Mouse (Mus musculus): ENCODE data around the gene Prf1. TPM values are rescaled to one million over a fixed set of nuclear protein-coding genes. Genes with fewer than 3 reads are reported as not detected.
A peak's percentile ranks its signal among the peaks of the same experiment; 100 is the strongest.

Prf1 gene
- polyA plus RNA-seq (2014; fragmentation: Nextera tagmentation; extraction: Ambion mirVana), result not detected in 2 replicates

- 85% methylated on average over 7 of the region's 7 CpGs for WGBS
- no peak for ATAC-seq (replicated peaks; ENCODE audit: insufficient number of reproducible peaks, low FRiP score, low TSS enrichment, low read depth)
- DNase-seq (ENCODE audit: low spot score), result no peak
- Histone ChIP-seq H3K27me3 (ENCODE audit: control insufficient read depth, insufficient read depth, low read length) (no peaks in the 10 kb centered on the region), H3K4me1 (ENCODE audit: control insufficient read depth, insufficient read depth, low read length) (no peaks in the 10 kb centered on the region), H3K4me2 (ENCODE audit: low read depth, low read length) (no peak within 1 kb of the TSS), H3K36me3 (replicated peaks; ENCODE audit: control insufficient read depth, insufficient read depth, low read depth, low read length) (no peaks in the 10 kb centered on the region), H3K27ac (replicated peaks; ENCODE audit: low read depth, low read length) (no peak within 1 kb of the TSS), H3K9ac (replicated peaks; ENCODE audit: low read length) (no peak within 1 kb of the TSS), H3K9me3 (replicated peaks; ENCODE audit: control insufficient read depth, low read length) (no peaks in the 10 kb centered on the region), H3K4me3 (ENCODE audit: low read depth, low read length) (no peak within 1 kb of the TSS)
Observed at GRCm38 (mm10) chr10:61297477-61297876, at the start of gene Prf1. TSS of gene Prf1 (plus strand) at chr10:61297833.

GRCm38 (mm10) chr10:61248596-61249114 lies 49.0 kb upstream of the Prf1 start:
- Histone ChIP-seq H3K9me3 (replicated peaks; ENCODE audit: control insufficient read depth, low read length) (no peaks in the 10 kb centered on the region), H3K36me3 (replicated peaks; ENCODE audit: control insufficient read depth, insufficient read depth, low read depth, low read length) (no peaks in the 10 kb centered on the region), H3K4me3 (ENCODE audit: low read depth, low read length) (no peak overlapping the region), H3K9ac (replicated peaks; ENCODE audit: low read length) (no peak overlapping the region), H3K27me3 (ENCODE audit: control insufficient read depth, insufficient read depth, low read length) (no peaks in the 10 kb centered on the region), H3K27ac (replicated peaks; ENCODE audit: low read depth, low read length) (no peak overlapping the region), H3K4me1 (ENCODE audit: control insufficient read depth, insufficient read depth, low read length) (no peaks in the 10 kb centered on the region), H3K4me2 (ENCODE audit: low read depth, low read length) (no peak overlapping the region)
- WGBS, result 84% methylated on average over 13 of the region's 13 CpGs
- ATAC-seq (replicated peaks; ENCODE audit: insufficient number of reproducible peaks, low FRiP score, low TSS enrichment, low read depth) (no peak), DNase-seq (ENCODE audit: low spot score) (no peak)

- no peaks in the 10 kb centered on the region for H3K36me3 ChIP-seq (replicated peaks; ENCODE audit: control insufficient read depth, insufficient read depth, low read depth, low read length)
- no peak overlapping the region for H3K27ac ChIP-seq (replicated peaks; ENCODE audit: low read depth, low read length)
- no peaks in the 10 kb centered on the region for H3K27me3 ChIP-seq (ENCODE audit: control insufficient read depth, insufficient read depth, low read length)
- no peak overlapping the region for H3K4me3 ChIP-seq (ENCODE audit: low read depth, low read length)
- no peaks in the 10 kb centered on the region for H3K4me1 ChIP-seq (ENCODE audit: control insufficient read depth, insufficient read depth, low read length)
- DNase-seq (ENCODE audit: low spot score) (no peak), ATAC-seq (replicated peaks; ENCODE audit: insufficient number of reproducible peaks, low FRiP score, low TSS enrichment, low read depth) (no peak)
- no peak overlapping the region for H3K4me2 ChIP-seq (ENCODE audit: low read depth, low read length)
- H3K9ac ChIP-seq (replicated peaks; ENCODE audit: low read length), result peak overlapping the region; percentile 37; the same call in 1 of the 2 replicates
- 19% methylated on average over 2 of the region's 2 CpGs for WGBS
- no peaks in the 10 kb centered on the region for H3K9me3 ChIP-seq (replicated peaks; ENCODE audit: control insufficient read depth, low read length)
Observed at GRCm38 (mm10) chr10:61249951-61250350, 47.7 kb upstream of the Prf1 start.

- H3K9me3 ChIP-seq (replicated peaks; ENCODE audit: control insufficient read depth, low read length), result no peaks in the 10 kb centered on the region
- no peaks in the 10 kb centered on the region for H3K27me3 ChIP-seq (ENCODE audit: control insufficient read depth, insufficient read depth, low read length)
- no peak overlapping the region for H3K27ac ChIP-seq (replicated peaks; ENCODE audit: low read depth, low read length)
- DNase-seq (ENCODE audit: low spot score) (no peak), ATAC-seq (replicated peaks; ENCODE audit: insufficient number of reproducible peaks, low FRiP score, low TSS enrichment, low read depth) (no peak)
- no peak overlapping the region for H3K4me3 ChIP-seq (ENCODE audit: low read depth, low read length)
- no peak overlapping the region for H3K4me2 ChIP-seq (ENCODE audit: low read depth, low read length)
- H3K36me3 ChIP-seq (replicated peaks; ENCODE audit: control insufficient read depth, insufficient read depth, low read depth, low read length), result no peaks in the 10 kb centered on the region
- WGBS, result 89% methylated on average over 6 of the region's 6 CpGs
- H3K9ac ChIP-seq (replicated peaks; ENCODE audit: low read length), result no peak overlapping the region
- no peaks in the 10 kb centered on the region for H3K4me1 ChIP-seq (ENCODE audit: control insufficient read depth, insufficient read depth, low read length)
Observed at GRCm38 (mm10) chr10:61254761-61255160, 42.9 kb upstream of the Prf1 start.

GRCm38 (mm10) chr10:61255190-61255589 lies 42.4 kb upstream of the Prf1 start:
- DNase-seq (ENCODE audit: low spot score) (no peak), ATAC-seq (replicated peaks; ENCODE audit: insufficient number of reproducible peaks, low FRiP score, low TSS enrichment, low read depth) (no peak)
- no peaks in the 10 kb centered on the region for H3K36me3 ChIP-seq (replicated peaks; ENCODE audit: control insufficient read depth, insufficient read depth, low read depth, low read length)
- no peaks in the 10 kb centered on the region for H3K4me1 ChIP-seq (ENCODE audit: control insufficient read depth, insufficient read depth, low read length)
- H3K27ac ChIP-seq (replicated peaks; ENCODE audit: low read depth, low read length), result no peak overlapping the region
- H3K9ac ChIP-seq (replicated peaks; ENCODE audit: low read length), result no peak overlapping the region
- WGBS, result 91% methylated on average over 8 of the region's 8 CpGs
- no peaks in the 10 kb centered on the region for H3K27me3 ChIP-seq (ENCODE audit: control insufficient read depth, insufficient read depth, low read length)
- H3K9me3 ChIP-seq (replicated peaks; ENCODE audit: control insufficient read depth, low read length), result no peaks in the 10 kb centered on the region
- no peak overlapping the region for H3K4me3 ChIP-seq (ENCODE audit: low read depth, low read length)
- H3K4me2 ChIP-seq (ENCODE audit: low read depth, low read length), result no peak overlapping the region

- DNase-seq (ENCODE audit: low spot score), result no peak
- Histone ChIP-seq H3K9ac (replicated peaks; ENCODE audit: low read length) (no peak overlapping the region), H3K4me3 (ENCODE audit: low read depth, low read length) (no peak overlapping the region), H3K4me1 (ENCODE audit: control insufficient read depth, insufficient read depth, low read length) (no peaks in the 10 kb centered on the region), H3K36me3 (replicated peaks; ENCODE audit: control insufficient read depth, insufficient read depth, low read depth, low read length) (no peaks in the 10 kb centered on the region), H3K4me2 (ENCODE audit: low read depth, low read length) (no peak overlapping the region), H3K27ac (replicated peaks; ENCODE audit: low read depth, low read length) (no peak overlapping the region), H3K9me3 (replicated peaks; ENCODE audit: control insufficient read depth, low read length) (no peaks in the 10 kb centered on the region), H3K27me3 (ENCODE audit: control insufficient read depth, insufficient read depth, low read length) (no peaks in the 10 kb centered on the region)
- no peak for ATAC-seq (replicated peaks; ENCODE audit: insufficient number of reproducible peaks, low FRiP score, low TSS enrichment, low read depth)
- WGBS, result 92% methylated on average over 9 of the region's 9 CpGs
Observed at GRCm38 (mm10) chr10:61256665-61257064, 41.0 kb upstream of the Prf1 start.

- H3K4me1 ChIP-seq (ENCODE audit: control insufficient read depth, insufficient read depth, low read length), result no peaks in the 10 kb centered on the region
- H3K4me2 ChIP-seq (ENCODE audit: low read depth, low read length), result no peak overlapping the region
- H3K27ac ChIP-seq (replicated peaks; ENCODE audit: low read depth, low read length), result no peak overlapping the region
- no peaks in the 10 kb centered on the region for H3K27me3 ChIP-seq (ENCODE audit: control insufficient read depth, insufficient read depth, low read length)
- ATAC-seq (replicated peaks; ENCODE audit: insufficient number of reproducible peaks, low FRiP score, low TSS enrichment, low read depth) (no peak), DNase-seq (ENCODE audit: low spot score) (no peak)
- no peaks in the 10 kb centered on the region for H3K9me3 ChIP-seq (replicated peaks; ENCODE audit: control insufficient read depth, low read length)
- H3K9ac ChIP-seq (replicated peaks; ENCODE audit: low read length), result no peak overlapping the region
- no peak overlapping the region for H3K4me3 ChIP-seq (ENCODE audit: low read depth, low read length)
- no peaks in the 10 kb centered on the region for H3K36me3 ChIP-seq (replicated peaks; ENCODE audit: control insufficient read depth, insufficient read depth, low read depth, low read length)
- 72% methylated on average over 1 of the region's 1 CpGs for WGBS
Observed at GRCm38 (mm10) chr10:61258131-61258530, 39.5 kb upstream of the Prf1 start.

- no peak for DNase-seq (ENCODE audit: low spot score)
- no peaks in the 10 kb centered on the region for H3K4me1 ChIP-seq (ENCODE audit: control insufficient read depth, insufficient read depth, low read length)
- no peaks in the 10 kb centered on the region for H3K9me3 ChIP-seq (replicated peaks; ENCODE audit: control insufficient read depth, low read length)
- H3K27me3 ChIP-seq (ENCODE audit: control insufficient read depth, insufficient read depth, low read length), result no peaks in the 10 kb centered on the region
- H3K4me3 ChIP-seq (ENCODE audit: low read depth, low read length), result no peak overlapping the region
- no peak overlapping the region for H3K27ac ChIP-seq (replicated peaks; ENCODE audit: low read depth, low read length)
- H3K4me2 ChIP-seq (ENCODE audit: low read depth, low read length), result no peak overlapping the region
- 75% methylated on average over 13 of the region's 13 CpGs for WGBS
- H3K9ac ChIP-seq (replicated peaks; ENCODE audit: low read length), result no peak overlapping the region
- no peaks in the 10 kb centered on the region for H3K36me3 ChIP-seq (replicated peaks; ENCODE audit: control insufficient read depth, insufficient read depth, low read depth, low read length)
- no peak for ATAC-seq (replicated peaks; ENCODE audit: insufficient number of reproducible peaks, low FRiP score, low TSS enrichment, low read depth)
Observed at GRCm38 (mm10) chr10:61261229-61262156, 36.1 kb upstream of the Prf1 start.
